Mouse (Mus musculus): Measurements from ENCODE around the gene Dclk3.

DNA sequence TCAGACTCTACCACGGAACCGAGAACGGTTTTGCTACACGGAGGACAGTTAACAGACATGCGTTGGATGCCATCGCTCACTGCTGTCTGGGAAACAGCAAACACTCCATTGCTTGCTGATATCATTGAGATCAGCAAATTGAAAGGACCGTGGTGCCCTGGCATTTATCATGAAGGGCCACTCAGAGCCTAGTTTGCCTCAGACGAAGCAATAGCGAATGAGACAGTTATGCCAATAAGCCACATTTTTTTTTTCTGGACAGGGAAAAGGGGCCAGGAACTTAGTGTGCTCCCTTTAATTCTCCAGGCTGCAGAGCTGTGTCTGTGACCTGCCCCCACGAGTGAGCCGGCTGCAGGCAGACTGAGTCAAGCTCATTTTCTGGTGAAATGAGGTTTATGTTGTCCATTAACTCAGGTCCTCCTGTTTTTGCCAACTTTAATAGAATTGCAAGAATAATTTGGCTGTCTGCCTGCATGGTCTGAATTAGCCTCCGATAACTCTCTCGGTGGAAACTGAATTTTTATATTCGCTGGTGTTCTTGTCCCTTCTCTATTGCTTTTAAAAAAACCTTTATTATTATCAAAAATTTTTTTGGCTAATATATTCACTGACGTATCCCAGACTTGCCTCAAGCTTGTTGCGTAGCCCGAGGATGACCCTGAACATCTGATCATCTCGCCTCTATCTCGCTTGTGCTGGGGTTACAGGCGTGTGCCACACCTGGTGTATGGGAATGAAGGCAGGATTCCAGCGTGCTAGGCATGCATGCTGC lies 35.0 kb downstream of the Dclk3 start:
- TF ChIP-seq POLR2A (IDR thresholded peaks at IDR 0.05; ENCODE audit: control insufficient read depth, extremely low read depth, insufficient read depth, low read length, poor library complexity) (no peak), CTCF (IDR thresholded peaks at IDR 0.05; ENCODE audit: borderline replicate concordance, control insufficient read depth, extremely low read depth, insufficient read depth, low read length, poor library complexity) (no peak)
